Mouse (Mus musculus): Measurements from ENCODE around the gene Alcam. TPM values are rescaled to one million over a fixed set of nuclear protein-coding genes. Genes with fewer than 3 reads are reported as not detected.

Gene Alcam
- polyA plus RNA-seq, 1 experiment from 2014 or later: 3.6 TPM

- H3K4me3 ChIP-seq: no peak overlapping the region
- H3K4me1 ChIP-seq: peaks cover 10% of the 10 kb centered on the region
- no peak for DNase-seq (ENCODE audit: low spot score)
- no peaks in the 10 kb centered on the region for H3K36me3 ChIP-seq
- H3K27me3 ChIP-seq (ENCODE audit: low read depth, poor library complexity, severe bottlenecking): no peaks in the 10 kb centered on the region
- H3K9me3 ChIP-seq (replicated peaks): no peaks in the 10 kb centered on the region
- H3K27ac ChIP-seq: no peak overlapping the region
- WGBS: 52% methylated on average over 13 of the region's 13 CpGs
Observed at GRCm38 (mm10) chr16:52383456-52384185, 70.3 kb downstream of the Alcam start.

GRCm38 (mm10) chr16:52378811-52379597, 74.9 kb downstream of the Alcam start:
- WGBS: 84% methylated on average over 7 of the region's 7 CpGs
- DNase-seq (ENCODE audit: low spot score): no peak
- H3K27me3 ChIP-seq (ENCODE audit: low read depth, poor library complexity, severe bottlenecking): no peaks in the 10 kb centered on the region

GRCm38 (mm10) chr16:52376827-52377226, 77.0 kb downstream of the Alcam start:
- no peaks in the 10 kb centered on the region for H3K36me3 ChIP-seq
- WGBS: 92% methylated on average over 2 of the region's 2 CpGs
- no peaks in the 10 kb centered on the region for H3K27me3 ChIP-seq (ENCODE audit: low read depth, poor library complexity, severe bottlenecking)
- no peak overlapping the region for H3K4me3 ChIP-seq
- H3K4me1 ChIP-seq: no peaks in the 10 kb centered on the region
- no peaks in the 10 kb centered on the region for H3K9me3 ChIP-seq (replicated peaks)
- no peak for DNase-seq (ENCODE audit: low spot score)
- H3K27ac ChIP-seq: no peak overlapping the region

More at GRCm38 (mm10) chr16:52378811-52379597, 74.9 kb downstream of the Alcam start:
- Histone ChIP-seq H3K27ac (no peak overlapping the region), H3K4me1 (peaks cover 10% of the 10 kb centered on the region), H3K4me3 (no peak overlapping the region), H3K36me3 (no peaks in the 10 kb centered on the region), H3K9me3 (replicated peaks) (no peaks in the 10 kb centered on the region)

DNA sequence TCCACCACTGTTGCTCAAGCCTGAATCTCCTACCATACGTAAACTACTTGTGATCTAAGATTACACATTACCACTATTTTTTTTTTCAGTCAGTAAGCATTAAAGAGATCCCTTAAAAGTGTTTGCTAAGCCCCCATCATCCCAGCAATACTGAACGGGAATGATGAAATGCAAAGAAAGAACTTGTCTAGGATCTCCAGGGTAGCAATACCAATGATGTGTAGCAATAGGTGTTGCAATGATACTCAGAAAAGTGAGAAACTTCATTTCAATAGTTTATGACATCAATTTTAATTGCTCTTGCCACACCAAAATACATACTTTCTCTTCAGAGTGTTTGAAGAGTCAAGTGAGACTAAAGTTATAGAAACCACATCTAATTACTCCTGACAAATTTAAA, 81.9 kb downstream of the Alcam start:
- no peak for DNase-seq (ENCODE audit: low spot score)
- no peaks in the 10 kb centered on the region for H3K36me3 ChIP-seq
- H3K4me3 ChIP-seq: no peak overlapping the region
- no peaks in the 10 kb centered on the region for H3K9me3 ChIP-seq (replicated peaks)
- no peaks in the 10 kb centered on the region for H3K4me1 ChIP-seq
- no peaks in the 10 kb centered on the region for H3K27me3 ChIP-seq (ENCODE audit: low read depth, poor library complexity, severe bottlenecking)
- WGBS: 86% methylated on average over 2 of the region's 2 CpGs
- no peak overlapping the region for H3K27ac ChIP-seq

DNA sequence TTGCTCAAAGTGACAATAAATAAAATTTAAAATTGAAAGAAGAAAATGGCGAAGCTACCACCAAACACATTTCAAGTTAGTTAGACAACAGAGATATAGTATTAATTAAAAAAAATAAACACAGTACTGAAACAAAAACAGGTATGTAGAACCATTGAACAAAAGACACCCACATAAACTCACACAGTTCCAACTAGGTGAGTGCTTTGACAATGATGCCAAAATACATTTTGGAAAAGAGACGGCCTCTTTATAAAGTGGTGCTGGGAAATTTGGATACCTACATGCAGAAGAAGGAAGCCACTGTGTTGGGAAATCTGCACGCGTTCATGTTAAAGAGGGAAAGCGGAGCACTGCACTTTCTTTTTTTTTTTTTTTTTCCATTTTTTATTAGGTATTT, 85.4 kb downstream of the Alcam start:
- Histone ChIP-seq H3K36me3 (no peaks in the 10 kb centered on the region), H3K27me3 (ENCODE audit: low read depth, poor library complexity, severe bottlenecking) (no peaks in the 10 kb centered on the region), H3K4me3 (no peak overlapping the region), H3K4me1 (no peaks in the 10 kb centered on the region), H3K9me3 (replicated peaks) (no peaks in the 10 kb centered on the region), H3K27ac (no peak overlapping the region)
- DNase-seq (ENCODE audit: low spot score): no peak
- 93% methylated on average over 5 of the region's 5 CpGs for WGBS

DNA sequence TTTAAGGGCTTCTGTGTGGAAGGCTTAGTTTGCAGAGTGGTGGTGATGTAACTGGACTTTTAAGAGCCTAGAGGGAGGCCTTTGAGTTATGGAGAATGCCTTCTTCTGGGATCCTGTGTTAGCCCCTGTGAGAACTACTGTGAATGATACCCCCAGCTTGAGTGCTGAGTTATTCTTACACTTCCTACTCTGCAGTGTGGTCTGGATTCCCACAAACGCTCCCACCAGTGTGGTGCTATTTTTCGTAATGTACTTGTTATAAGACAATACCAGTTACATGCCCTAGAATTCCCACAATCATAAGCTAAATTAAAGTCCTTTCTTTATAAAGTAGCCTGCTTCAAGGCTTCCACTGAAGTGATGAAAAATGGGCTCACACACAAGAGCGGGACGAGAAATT, 87.0 kb downstream of the Alcam start:
- no peak for DNase-seq (ENCODE audit: low spot score)
- Histone ChIP-seq H3K4me3 (no peak overlapping the region), H3K9me3 (replicated peaks) (no peaks in the 10 kb centered on the region), H3K36me3 (no peaks in the 10 kb centered on the region), H3K27ac (no peak overlapping the region), H3K4me1 (no peaks in the 10 kb centered on the region), H3K27me3 (ENCODE audit: low read depth, poor library complexity, severe bottlenecking) (no peaks in the 10 kb centered on the region)
- WGBS: 96% methylated on average over 4 of the region's 4 CpGs

- Histone ChIP-seq H3K4me1 (no peaks in the 10 kb centered on the region), H3K4me3 (no peak overlapping the region), H3K27me3 (ENCODE audit: low read depth, poor library complexity, severe bottlenecking) (no peaks in the 10 kb centered on the region), H3K36me3 (no peaks in the 10 kb centered on the region), H3K27ac (no peak overlapping the region), H3K9me3 (replicated peaks) (no peaks in the 10 kb centered on the region)
- WGBS: 92% methylated on average over 4 of the region's 4 CpGs
- no peak for DNase-seq (ENCODE audit: low spot score)
Observed at GRCm38 (mm10) chr16:52363944-52364511, 89.8 kb downstream of the Alcam start.

GRCm38 (mm10) chr16:52343467-52344033, 110.3 kb downstream of the Alcam start:
- H3K27ac ChIP-seq: no peak overlapping the region
- H3K4me1 ChIP-seq: no peaks in the 10 kb centered on the region
- DNase-seq (ENCODE audit: low spot score): no peak
- no peaks in the 10 kb centered on the region for H3K36me3 ChIP-seq
- H3K9me3 ChIP-seq (replicated peaks): no peaks in the 10 kb centered on the region
- H3K27me3 ChIP-seq (ENCODE audit: low read depth, poor library complexity, severe bottlenecking): no peaks in the 10 kb centered on the region
- no peak overlapping the region for H3K4me3 ChIP-seq
- WGBS: 89% methylated on average over 2 of the region's 2 CpGs

DNA sequence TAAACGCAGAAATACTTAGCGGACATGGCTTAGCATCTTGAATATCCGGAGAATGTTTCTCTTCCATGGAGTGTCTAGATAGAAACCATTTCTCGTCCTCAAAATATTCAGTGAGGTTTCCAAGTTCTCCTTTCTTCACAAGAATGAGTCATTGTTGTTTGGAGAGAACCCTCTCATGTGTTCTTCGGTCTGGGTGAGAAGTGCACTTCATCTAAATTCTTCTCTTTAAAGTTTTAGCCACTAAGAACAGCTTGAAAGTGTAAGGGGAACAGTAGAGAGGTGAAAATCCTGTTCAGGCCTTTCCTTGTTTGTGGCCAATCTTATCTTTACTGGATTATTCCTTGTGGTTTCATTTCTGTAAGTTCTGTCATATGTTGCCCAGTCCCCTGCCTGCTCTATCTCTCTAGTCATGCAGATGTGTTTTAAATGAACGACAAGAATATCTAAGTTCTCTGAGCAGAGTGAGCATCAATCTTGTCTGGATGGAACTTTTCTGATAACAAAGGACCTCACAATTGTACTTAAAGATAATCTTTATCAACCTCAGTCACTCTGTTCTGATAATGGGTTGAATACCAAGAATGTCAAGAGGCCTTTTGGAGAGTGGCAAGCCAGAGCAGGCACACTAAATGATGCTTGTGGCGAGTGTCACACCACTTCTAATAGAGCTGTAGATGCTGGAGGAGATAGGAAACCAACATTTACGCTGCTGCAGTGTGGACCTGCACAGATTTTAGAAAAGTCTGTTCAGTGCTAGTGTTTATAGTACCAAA, 111.0 kb downstream of the Alcam start:
- Histone ChIP-seq H3K9me3 (replicated peaks) (no peaks in the 10 kb centered on the region), H3K36me3 (no peaks in the 10 kb centered on the region), H3K4me3 (no peak overlapping the region), H3K27ac (no peak overlapping the region), H3K4me1 (no peaks in the 10 kb centered on the region), H3K27me3 (ENCODE audit: low read depth, poor library complexity, severe bottlenecking) (no peaks in the 10 kb centered on the region)
- no peak for DNase-seq (ENCODE audit: low spot score)
- 88% methylated on average over 8 of the region's 8 CpGs for WGBS

DNA sequence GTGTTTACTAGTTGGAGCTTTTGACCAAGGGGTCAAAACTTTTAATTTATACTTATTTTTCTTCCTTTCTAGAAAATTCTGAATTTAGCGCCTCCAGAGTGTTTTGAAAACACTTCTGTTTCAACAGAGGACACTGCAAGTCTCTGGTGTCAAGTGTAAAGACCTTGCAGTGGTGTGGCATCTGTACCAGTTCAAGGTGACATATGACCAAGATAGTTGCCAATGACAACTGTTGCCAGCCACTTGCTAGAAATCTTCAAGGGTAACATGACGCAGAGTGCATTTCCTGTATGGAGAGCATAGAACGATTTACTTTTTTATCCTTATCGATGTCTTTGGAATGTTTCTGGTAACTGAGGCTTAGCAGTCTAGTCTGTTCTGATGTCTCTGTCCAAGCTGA, 119.8 kb downstream of the Alcam start:
- H3K27ac ChIP-seq: no peak overlapping the region
- no peak for DNase-seq (ENCODE audit: low spot score)

GRCm38 (mm10) chr16:52333631-52334030, 120.2 kb downstream of the Alcam start:
- Histone ChIP-seq H3K27me3 (ENCODE audit: low read depth, poor library complexity, severe bottlenecking) (no peaks in the 10 kb centered on the region), H3K9me3 (replicated peaks) (no peaks in the 10 kb centered on the region), H3K4me1 (no peaks in the 10 kb centered on the region), H3K36me3 (no peaks in the 10 kb centered on the region), H3K4me3 (no peak overlapping the region), H3K27ac (no peak overlapping the region)
- DNase-seq (ENCODE audit: low spot score): no peak
- WGBS: 92% methylated on average over 5 of the region's 5 CpGs

More for the DNA sequence above, 119.8 kb downstream of the Alcam start:
- H3K36me3 ChIP-seq: no peaks in the 10 kb centered on the region
- no peaks in the 10 kb centered on the region for H3K4me1 ChIP-seq
- no peak overlapping the region for H3K4me3 ChIP-seq
- no peaks in the 10 kb centered on the region for H3K27me3 ChIP-seq (ENCODE audit: low read depth, poor library complexity, severe bottlenecking)
- no peaks in the 10 kb centered on the region for H3K9me3 ChIP-seq (replicated peaks)
- 92% methylated on average over 4 of the region's 4 CpGs for WGBS

GRCm38 (mm10) chr16:52331341-52331830, 122.5 kb downstream of the Alcam start:
- 91% methylated on average over 3 of the region's 3 CpGs for WGBS
- Histone ChIP-seq H3K27ac (no peak overlapping the region), H3K4me1 (no peaks in the 10 kb centered on the region), H3K9me3 (replicated peaks) (no peaks in the 10 kb centered on the region), H3K36me3 (no peaks in the 10 kb centered on the region), H3K27me3 (ENCODE audit: low read depth, poor library complexity, severe bottlenecking) (no peaks in the 10 kb centered on the region), H3K4me3 (no peak overlapping the region)
- DNase-seq (ENCODE audit: low spot score): no peak
